Mouse (Mus musculus) thymus, postnatal 14 days (tissue): ENCODE measurements around the gene Fbxl16.

Experiments
- DNase-seq: peaks from one replicate; pipeline ENCODE4 v3.0.0; 2021

Fbxl16 gene

GRCm38 (mm10) chr17:25829558-25830017, 20.7 kb downstream of the Fbxl16 start:
- no peak for DNase-seq

- DNase-seq: no peak
These were observed 21.4 kb downstream of the Fbxl16 start for GRCm38 (mm10) chr17:25830200-25830753.

GRCm38 (mm10) chr17:25830806-25831431, 22.0 kb downstream of the Fbxl16 start:
- DNase-seq: no peak

- no peak for DNase-seq
These were observed 22.8 kb downstream of the Fbxl16 start for GRCm38 (mm10) chr17:25831451-25832281.

GRCm38 (mm10) chr17:25832436-25833290, 23.8 kb downstream of the Fbxl16 start:
- DNase-seq: peak; percentile 98

GRCm38 (mm10) chr17:25833291-25833663, 24.4 kb downstream of the Fbxl16 start, which contains the start of gene Stub1:
Gene Stub1, minus strand, starts transcription at chr17:25833404.
- DNase-seq: peak; percentile 69

- no peak for DNase-seq
These were observed 25.2 kb downstream of the Fbxl16 start for GRCm38 (mm10) chr17:25833961-25834594.

GRCm38 (mm10) chr17:25834595-25835222, 25.8 kb downstream of the Fbxl16 start:
- DNase-seq: no peak

GRCm38 (mm10) chr17:25835301-25835700, 26.4 kb downstream of the Fbxl16 start:
- no peak for DNase-seq

GRCm38 (mm10) chr17:25835816-25836215, 26.9 kb downstream of the Fbxl16 start:
- DNase-seq: no peak

GRCm38 (mm10) chr17:25836397-25837075, 27.7 kb downstream of the Fbxl16 start:
- DNase-seq: no peak

- DNase-seq: peak; percentile 63
These were observed 28.2 kb downstream of the Fbxl16 start, which contains the start of gene Rhbdl1 for GRCm38 (mm10) chr17:25837076-25837410. Gene Rhbdl1, minus strand, starts transcription at chr17:25837295.

- DNase-seq: no peak
These were observed 28.6 kb downstream of the Fbxl16 start for GRCm38 (mm10) chr17:25837533-25837932.

- no peak for DNase-seq
These were observed 30.0 kb downstream of the Fbxl16 start for GRCm38 (mm10) chr17:25838904-25839303.

GRCm38 (mm10) chr17:25839455-25840235, 30.8 kb downstream of the Fbxl16 start:
- no peak for DNase-seq

- DNase-seq: no peak
These were observed 31.6 kb downstream of the Fbxl16 start for GRCm38 (mm10) chr17:25840519-25840918.

GRCm38 (mm10) chr17:25841117-25841880, 32.4 kb downstream of the Fbxl16 start, which contains the start of gene Gm20683:
Gene Gm20683, minus strand, starts transcription at chr17:25841763.
- no peak for DNase-seq

- no peak for DNase-seq
These were observed 33.6 kb downstream of the Fbxl16 start for GRCm38 (mm10) chr17:25842509-25842908.

- DNase-seq: no peak
These were observed 34.2 kb downstream of the Fbxl16 start for GRCm38 (mm10) chr17:25843122-25843521.
